Mouse (Mus musculus) CH12F3 (cell line): ENCODE measurements around the gene Psmd8.

ENCODE experiments used
- in situ Hi-C: fragments of 300-500 bp; cut with MboI; formaldehyde crosslinking; loops from 2 replicates; pipeline ENCODE4 v1.14.3; 2020; ENCODE audit warnings: low sequenced_read_pairs

Psmd8 gene

DNA sequence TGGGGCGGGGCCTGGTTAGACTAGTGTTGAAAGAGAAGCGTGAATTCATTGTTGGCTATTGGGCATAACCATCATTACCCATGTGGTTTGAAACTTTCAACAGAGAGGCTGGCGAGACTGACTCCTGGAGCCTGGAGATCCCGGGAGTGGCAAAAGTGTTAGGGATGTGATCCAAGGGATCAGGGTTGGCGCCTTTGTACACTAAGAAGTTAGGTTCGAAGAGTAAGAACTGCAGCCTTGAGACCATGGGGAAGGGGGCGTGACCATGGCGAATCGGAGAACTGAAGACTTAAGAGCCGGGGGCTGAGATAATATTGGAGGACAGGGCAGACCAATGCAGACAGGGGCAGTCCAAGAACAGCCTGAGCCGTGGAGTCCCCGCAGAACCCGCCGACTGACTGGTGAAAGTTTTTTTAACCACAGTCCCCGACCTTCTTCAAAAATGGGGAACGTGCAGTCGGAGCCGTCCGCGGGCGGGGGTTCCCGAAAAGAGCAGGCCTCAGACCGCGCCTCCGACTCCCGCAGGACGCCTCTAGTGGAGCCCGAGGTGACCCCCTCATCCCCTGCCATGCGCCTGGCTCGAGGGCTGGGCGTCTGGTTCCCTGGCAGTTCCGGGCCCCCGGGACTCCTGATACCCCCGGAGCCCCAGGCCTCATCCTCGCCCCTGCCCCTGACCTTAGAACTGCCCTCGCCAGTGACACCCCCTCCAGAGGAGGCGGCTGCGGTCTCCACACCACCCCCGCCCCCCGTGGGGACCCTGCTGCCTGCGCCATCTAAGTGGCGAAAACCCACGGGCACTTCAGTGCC is 9.5 kb downstream of the Psmd8 start:
- in situ Hi-C loops: no loop called here

- in situ Hi-C loops: no loop called here
Measured at GRCm38 (mm10) chr7:29170066-29170754, 10.3 kb downstream of the Psmd8 start, which contains the start of the genes Ggn and Spred3. Gene Ggn (plus strand): TSS chr7:29170210. Gene Spred3 (minus strand): TSS chr7:29170411.

- in situ Hi-C loops: no loop called here
Measured at GRCm38 (mm10) chr7:29169231-29170065, 11.1 kb downstream of the Psmd8 start.

GRCm38 (mm10) chr7:29168791-29169230 is 11.7 kb downstream of the Psmd8 start:
- in situ Hi-C loops: no loop called here

- in situ Hi-C loops: no loop called here
Measured at GRCm38 (mm10) chr7:29168121-29168695, 12.3 kb downstream of the Psmd8 start.

DNA sequence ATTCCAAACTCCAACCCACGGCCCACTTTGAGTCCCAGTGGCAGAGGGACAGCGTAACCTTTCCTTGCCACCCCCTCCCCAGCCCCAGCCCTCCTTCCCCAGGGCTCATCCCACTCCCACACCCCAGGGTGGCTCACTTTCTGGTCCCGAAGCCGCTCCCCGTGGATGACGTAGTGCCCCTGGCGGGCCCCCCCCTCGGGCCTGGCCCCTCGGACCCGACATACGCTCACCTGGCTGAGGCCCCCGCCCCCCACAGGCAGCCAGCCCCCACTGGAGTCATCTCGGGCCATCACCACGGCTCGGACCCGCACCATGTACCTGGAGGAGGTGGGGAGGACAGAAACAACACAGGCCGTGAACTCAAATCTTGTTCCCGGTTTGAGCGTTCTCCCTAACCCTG is 12.8 kb downstream of the Psmd8 start:
- in situ Hi-C loops: no loop called here

- in situ Hi-C loops: no loop called here
Measured at GRCm38 (mm10) chr7:29162750-29163525, 17.6 kb downstream of the Psmd8 start.

GRCm38 (mm10) chr7:29162294-29162693 is 18.2 kb downstream of the Psmd8 start:
- in situ Hi-C loops: no loop called here

DNA sequence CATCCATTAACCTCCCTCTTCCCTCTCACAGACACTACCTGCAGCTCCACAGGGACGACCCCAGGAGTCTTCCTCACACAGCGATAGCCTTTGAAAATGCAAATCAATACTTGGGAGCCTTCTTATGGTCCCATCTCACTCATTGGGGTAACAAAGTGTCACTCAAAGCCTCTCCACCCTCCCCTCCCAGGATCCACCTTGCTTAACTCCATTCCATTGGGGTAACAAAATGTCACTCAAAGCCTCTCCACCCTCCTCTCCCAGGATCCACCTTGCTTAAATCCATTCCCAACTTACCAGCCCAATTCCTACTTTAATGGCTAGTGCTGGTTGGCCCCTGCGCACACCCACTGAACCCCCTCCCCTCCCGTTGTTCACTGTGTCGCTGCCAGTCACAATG is 22.2 kb downstream of the Psmd8 start:
- in situ Hi-C loops: no loop called here

GRCm38 (mm10) chr7:29155838-29156782 is 24.4 kb downstream of the Psmd8 start, which contains the start of gene Fam98c:
Gene Fam98c (minus strand): TSS chr7:29156234.
- in situ Hi-C loops: no loop called here

GRCm38 (mm10) chr7:29155196-29155837 is 25.2 kb downstream of the Psmd8 start:
- in situ Hi-C loops: no loop called here

DNA sequence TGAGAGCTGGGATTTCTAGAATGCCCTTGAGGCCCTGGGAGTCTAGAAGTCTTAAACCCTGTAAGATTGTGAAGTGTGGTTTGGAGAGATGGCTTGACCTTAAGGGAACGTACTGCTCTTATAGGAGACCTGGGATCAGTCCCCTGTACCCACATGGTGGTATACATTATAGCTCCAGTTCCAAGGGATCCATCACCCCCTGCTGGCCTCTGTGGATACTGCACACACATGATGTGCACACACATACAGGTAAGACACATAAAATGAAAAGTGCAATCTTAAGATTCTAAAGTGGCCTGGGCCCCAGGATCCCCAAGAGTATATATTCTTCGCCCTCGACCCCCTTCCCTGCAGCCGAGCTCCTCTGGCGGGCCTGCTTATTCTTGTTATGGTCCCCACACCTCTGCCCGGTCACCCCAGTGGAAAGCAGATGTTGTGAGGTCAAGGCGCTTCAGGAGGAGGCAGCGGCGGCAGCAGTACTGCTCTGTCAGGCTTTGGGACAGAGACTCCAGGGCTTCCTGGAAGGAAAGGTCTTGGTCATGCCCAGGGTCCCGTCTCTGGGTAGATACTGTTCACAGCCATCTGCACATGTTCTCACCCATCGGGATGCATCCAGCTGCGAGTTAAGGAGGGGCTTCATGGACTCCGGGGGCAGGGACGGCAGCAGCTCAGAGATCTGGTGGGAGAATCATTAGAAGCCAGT is 26.3 kb downstream of the Psmd8 start:
- in situ Hi-C loops: no loop called here

GRCm38 (mm10) chr7:29151486-29151885 is 29.0 kb downstream of the Psmd8 start:
- in situ Hi-C loops: no loop called here

- in situ Hi-C loops: no loop called here
Measured at GRCm38 (mm10) chr7:29148771-29149170, 31.7 kb downstream of the Psmd8 start.

GRCm38 (mm10) chr7:29146625-29147367 is 33.7 kb downstream of the Psmd8 start:
- in situ Hi-C loops: no loop called here

GRCm38 (mm10) chr7:29144006-29144405 is 36.5 kb downstream of the Psmd8 start:
- in situ Hi-C loops: no loop called here

DNA sequence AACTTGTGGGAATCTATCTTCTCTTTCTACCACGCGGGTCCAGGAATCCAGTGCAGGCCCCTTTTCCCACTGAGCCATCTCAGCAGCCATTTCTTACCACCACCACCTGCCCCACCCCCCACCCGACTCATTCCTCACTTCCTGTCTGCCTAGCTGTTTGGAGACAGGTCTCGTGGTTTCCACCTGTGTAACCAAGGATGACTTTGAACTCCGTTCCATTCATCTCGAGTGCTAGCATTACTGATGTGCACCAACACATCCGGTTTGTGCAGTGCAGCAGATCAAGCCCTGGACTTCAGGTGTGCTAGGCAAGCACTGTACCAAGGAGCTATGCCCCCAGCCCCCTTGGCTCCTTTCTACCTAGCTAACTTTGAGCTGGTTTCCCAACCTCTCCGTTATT is 39.1 kb downstream of the Psmd8 start:
- in situ Hi-C loops: no loop called here
